Mouse (Mus musculus) spleen, adult 2 months (tissue): ENCODE results near the gene Cd244a. TPM values are rescaled to one million over a fixed set of nuclear protein-coding genes. Genes with fewer than 3 reads are reported as not detected.

Experiments used
- DNase-seq, 2 experiments: peaks; one replicate each; pipeline versions ENCODE4 v3.0.0 to v3.0.0-alpha.2; 2012 to 2021; ENCODE audit warnings: low spot score in 2 of 2, low read depth in 1 of 2
- H3K27ac ChIP-seq: fragments of 200-500 bp; 2 replicates; pipeline ENCODE4 v1.5.1; 2012; ENCODE audit warnings: low read length, inconsistent platforms; ENCODE audit not compliant: insufficient read depth
- H3K27me3 ChIP-seq: fragments of 200-500 bp; 2 replicates; pipeline ENCODE4 v1.6.1; 2012; ENCODE audit warnings: mild to moderate bottlenecking, moderate library complexity, low read length, inconsistent platforms; ENCODE audit not compliant: control insufficient read depth, insufficient read depth
- H3K36me3 ChIP-seq: fragments of 200-500 bp; 2 replicates; pipeline ENCODE4 v1.6.1; 2012; ENCODE audit warnings: mild to moderate bottlenecking, low read length, inconsistent platforms; ENCODE audit not compliant: control insufficient read depth, insufficient read depth
- H3K4me1 ChIP-seq: fragments of 200-500 bp; 2 replicates; pipeline ENCODE4 v1.6.1; 2011; ENCODE audit warnings: inconsistent platforms; ENCODE audit not compliant: control insufficient read depth, insufficient read depth, insufficient read length
- H3K4me3 ChIP-seq: fragments of 200-500 bp; 2 replicates; pipeline ENCODE4 v1.5.1; 2011; ENCODE audit warnings: mild to moderate bottlenecking, inconsistent platforms; ENCODE audit not compliant: insufficient read depth, insufficient read length; ENCODE audit errors: extremely low read depth
- CTCF ChIP-seq: fragments of 200-500 bp; IDR thresholded peaks from 2 replicates; pipeline ENCODE4 v1.5.1; 2011; ENCODE audit warnings: mild to moderate bottlenecking, inconsistent platforms; ENCODE audit not compliant: insufficient read depth, insufficient read length, insufficient replicate concordance; ENCODE audit errors: extremely low read depth
- POLR2A ChIP-seq: fragments of 200-500 bp; IDR thresholded peaks from 2 replicates; pipeline ENCODE4 v1.6.1; 2011; ENCODE audit warnings: low read depth, low read length, inconsistent platforms
- WGBS: fragments of 180-500 bp; shearing (Covaris S2); methylation state at CpG from one replicate; pipeline ENCODE4 v1.1.7; 2018; 5-methylcytosine and 5-hydroxymethylcytosine counted together
- polyA plus RNA-seq: library from polyadenylated mRNA; depleted of rRNA; stranded (reverse); fragments of >200 nt; gene quantifications from 2 replicates; pipeline ENCODE4 v1.2.3, GENCODE M21; 2012

The Cd244a gene
- polyA plus RNA-seq, 1 experiment: 6.8 TPM

DNA sequence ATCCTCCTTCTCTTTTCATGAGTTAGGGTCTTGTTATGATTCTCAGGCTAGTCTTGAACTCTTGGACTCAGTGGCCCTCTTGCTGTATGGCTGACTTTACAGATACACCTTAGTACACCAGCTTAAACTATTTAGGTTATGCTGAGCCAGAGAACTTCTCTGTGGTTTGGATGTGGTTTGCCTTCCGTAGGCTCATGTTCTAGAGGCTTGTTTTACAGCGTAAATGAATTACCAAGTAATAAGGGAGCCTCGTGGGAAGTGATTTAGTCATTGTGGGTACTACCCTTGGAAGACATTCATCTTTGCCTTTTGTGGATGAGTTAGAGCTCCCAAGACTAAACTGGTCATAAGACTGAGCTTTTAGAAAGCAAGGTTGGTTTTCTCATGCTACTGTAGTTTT is 68.8 kb downstream of the Cd244a start:
- H3K4me3 ChIP-seq: no peak overlapping the region
- DNase-seq: no peak
- no peak overlapping the region for H3K27ac ChIP-seq
- TF ChIP-seq POLR2A (no peak), CTCF (no peak)
- no peaks in the 10 kb centered on the region for H3K27me3 ChIP-seq
- H3K36me3 ChIP-seq: no peaks in the 10 kb centered on the region
- H3K4me1 ChIP-seq: peaks cover 12% of the 10 kb centered on the region; the same call in 1 of the 2 replicates
- 27% methylated on average over 3 of the region's 3 CpGs for WGBS

DNA sequence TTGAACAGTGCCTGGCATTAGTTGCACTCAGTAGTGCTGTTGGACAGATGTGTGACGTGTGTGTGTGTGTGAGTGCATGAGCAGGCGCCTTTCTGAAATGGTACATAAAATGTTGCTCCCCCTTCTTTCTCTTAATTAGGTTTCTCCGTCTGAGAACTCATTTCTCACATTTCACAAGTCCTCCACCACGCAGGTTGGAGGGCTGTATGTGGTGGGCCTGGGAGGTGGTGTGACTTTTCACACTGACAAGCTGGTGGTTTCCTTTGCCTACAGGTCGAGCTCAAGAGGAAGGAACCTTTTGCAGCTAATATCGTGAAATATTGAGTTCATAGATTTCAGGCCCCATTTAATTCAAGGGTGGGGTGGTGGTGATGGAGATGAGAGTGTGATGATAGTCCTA is 70.2 kb downstream of the Cd244a start:
- no peaks in the 10 kb centered on the region for H3K27me3 ChIP-seq
- TF ChIP-seq CTCF (no peak), POLR2A (no peak)
- no peak overlapping the region for H3K4me3 ChIP-seq
- peaks cover 12% of the 10 kb centered on the region; the same call in 1 of the 2 replicates for H3K4me1 ChIP-seq
- no peaks in the 10 kb centered on the region for H3K36me3 ChIP-seq
- no peak for DNase-seq
- 40% methylated on average over 6 of the region's 6 CpGs for WGBS
- 0 out of 2 replicates have a peak overlapping the region, but pooled peaks have one; percentile 22 for H3K27ac ChIP-seq

DNA sequence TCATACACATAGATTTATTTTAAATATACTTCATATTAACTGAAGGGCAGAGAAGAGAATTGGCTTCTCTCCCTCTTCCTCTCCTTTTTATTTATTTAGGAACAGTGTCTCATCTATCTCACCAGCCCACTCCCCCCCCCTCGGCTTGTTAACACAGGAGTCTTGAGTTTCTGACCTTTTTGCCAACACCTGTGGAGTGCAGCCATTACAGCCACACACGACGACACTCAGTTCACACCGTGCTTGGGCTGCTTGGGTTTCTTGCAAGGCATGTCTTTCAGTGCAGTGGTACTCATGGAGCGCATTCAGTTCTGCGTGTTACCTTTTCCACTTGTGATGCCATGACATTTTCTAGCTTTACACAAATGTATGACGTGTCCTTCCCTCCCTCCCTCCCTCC is 71.0 kb downstream of the Cd244a start:
- peaks cover 12% of the 10 kb centered on the region; the same call in 1 of the 2 replicates for H3K4me1 ChIP-seq
- no peak for DNase-seq
- WGBS: 76% methylated on average over 7 of the region's 7 CpGs
- H3K27me3 ChIP-seq: no peaks in the 10 kb centered on the region
- TF ChIP-seq CTCF (no peak), POLR2A (no peak)
- no peak overlapping the region for H3K4me3 ChIP-seq
- no peak overlapping the region; the same call in 1 of the 2 replicates for H3K27ac ChIP-seq
- no peaks in the 10 kb centered on the region; the same call in 1 of the 2 replicates for H3K36me3 ChIP-seq

DNA sequence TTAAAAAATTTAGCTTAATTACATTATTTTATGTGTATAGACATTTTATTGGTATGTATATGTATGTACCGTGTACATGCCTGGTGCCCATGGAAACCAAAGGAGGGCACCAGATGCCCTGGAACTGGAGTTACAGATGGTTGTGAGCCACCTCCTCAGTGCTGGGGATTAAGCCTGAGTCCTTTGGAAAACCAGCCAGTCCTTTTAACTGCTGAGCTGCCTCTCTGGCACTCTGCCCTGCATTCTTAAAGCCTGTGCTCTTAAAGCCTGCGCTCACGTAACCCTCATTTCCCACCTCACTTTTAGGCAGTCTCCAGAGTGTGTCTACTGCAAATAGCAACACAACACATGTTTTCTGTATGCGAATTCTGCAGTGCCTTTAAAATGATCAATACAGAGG is 71.9 kb downstream of the Cd244a start:
- no peak overlapping the region for H3K4me3 ChIP-seq

DNA sequence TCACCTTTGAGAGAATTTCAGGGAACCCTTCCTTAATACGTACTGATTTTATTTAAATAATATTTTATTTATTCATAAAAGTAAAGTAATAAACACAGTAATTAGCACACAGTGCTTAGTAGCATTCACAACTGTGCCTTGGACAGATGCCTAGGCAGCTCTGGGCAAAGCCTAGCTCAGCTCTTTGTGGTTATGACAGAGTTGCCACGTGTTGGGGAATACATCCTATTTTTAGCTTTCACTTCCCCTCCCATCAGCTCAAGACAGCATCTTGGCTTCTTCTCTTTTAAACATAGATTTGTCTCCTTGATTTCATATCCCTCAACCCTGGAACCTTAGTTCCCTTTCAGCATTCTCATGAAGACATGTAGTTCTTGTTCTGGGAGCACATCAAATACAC is 72.5 kb downstream of the Cd244a start:
- WGBS: 4% methylated on average over 2 of the region's 2 CpGs
- Histone ChIP-seq H3K4me3 (no peak overlapping the region), H3K27ac (no peak overlapping the region), H3K4me1 (peaks cover 12% of the 10 kb centered on the region; the same call in 1 of the 2 replicates), H3K27me3 (no peaks in the 10 kb centered on the region), H3K36me3 (peaks cover 6% of the 10 kb centered on the region; the same call in 1 of the 2 replicates)
- no peak for DNase-seq
- TF ChIP-seq POLR2A (no peak), CTCF (no peak)

More for the DNA sequence above, 71.9 kb downstream of the Cd244a start:
- TF ChIP-seq POLR2A: no peak
- TF ChIP-seq CTCF: no peak
- H3K27ac ChIP-seq: peak overlapping the region; percentile 17
- peaks cover 12% of the 10 kb centered on the region; the same call in 1 of the 2 replicates for H3K4me1 ChIP-seq
- H3K36me3 ChIP-seq: peaks cover 5% of the 10 kb centered on the region; the same call in 1 of the 2 replicates
- H3K27me3 ChIP-seq: no peaks in the 10 kb centered on the region
- 55% methylated on average over 4 of the region's 4 CpGs for WGBS
- no peak for DNase-seq

DNA sequence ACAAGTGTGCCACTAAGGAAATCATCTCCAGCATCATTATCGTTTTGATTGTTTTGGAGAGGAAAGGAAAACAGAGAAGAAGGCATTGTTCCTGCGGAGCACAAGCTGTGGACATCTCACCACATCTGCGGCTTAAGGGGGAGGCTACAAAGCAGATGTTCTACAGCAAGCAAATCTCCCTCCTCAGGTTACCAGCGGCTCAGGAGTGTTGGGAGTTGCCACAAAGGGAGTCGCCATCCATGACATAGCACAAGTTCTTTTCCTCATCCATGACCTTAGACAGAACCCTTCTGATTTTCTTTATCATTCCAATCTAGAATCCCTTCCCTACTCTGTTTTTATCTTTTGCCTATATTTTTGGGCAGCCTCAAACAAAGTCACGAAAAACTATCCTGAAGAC is 76.7 kb downstream of the Cd244a start:
- Histone ChIP-seq H3K27ac (no peak overlapping the region), H3K4me1 (peaks cover 4% of the 10 kb centered on the region; the same call in 1 of the 2 replicates), H3K36me3 (peaks cover 15% of the 10 kb centered on the region), H3K4me3 (no peak overlapping the region), H3K27me3 (no peaks in the 10 kb centered on the region)
- no peak for TF ChIP-seq POLR2A
- no peak for TF ChIP-seq CTCF
- DNase-seq: no peak
- 91% methylated on average over 6 of the region's 6 CpGs for WGBS

DNA sequence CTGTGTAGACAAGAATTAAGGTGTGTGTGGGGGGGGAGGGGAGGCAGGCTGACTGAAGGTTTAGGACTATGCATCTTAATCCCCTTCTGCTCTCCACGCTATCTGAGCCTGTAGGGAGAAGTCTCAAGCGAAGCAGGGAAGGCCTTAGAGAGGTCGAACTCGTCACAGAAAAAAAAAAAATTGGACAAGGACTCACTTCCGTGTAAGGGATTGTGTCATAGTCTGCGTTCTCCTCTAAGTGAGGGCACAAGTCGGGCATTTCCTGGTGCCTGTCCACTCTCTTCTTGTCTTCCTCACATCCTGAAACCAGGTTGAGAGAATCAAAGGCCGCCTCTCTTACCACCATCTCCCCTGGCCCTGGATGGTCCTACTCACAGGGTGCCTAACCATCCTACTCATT is 78.1 kb downstream of the Cd244a start:
- Histone ChIP-seq H3K27ac (no peak overlapping the region), H3K36me3 (peaks cover 17% of the 10 kb centered on the region), H3K27me3 (no peaks in the 10 kb centered on the region), H3K4me3 (no peak overlapping the region), H3K4me1 (no peaks in the 10 kb centered on the region; the same call in 1 of the 2 replicates)
- WGBS: 88% methylated on average over 8 of the region's 8 CpGs
- no peak for DNase-seq
- TF ChIP-seq POLR2A (no peak), CTCF (no peak)
